17 mouse cellular contexts compared by ENCODE assay signal in the genomic region with DNA sequence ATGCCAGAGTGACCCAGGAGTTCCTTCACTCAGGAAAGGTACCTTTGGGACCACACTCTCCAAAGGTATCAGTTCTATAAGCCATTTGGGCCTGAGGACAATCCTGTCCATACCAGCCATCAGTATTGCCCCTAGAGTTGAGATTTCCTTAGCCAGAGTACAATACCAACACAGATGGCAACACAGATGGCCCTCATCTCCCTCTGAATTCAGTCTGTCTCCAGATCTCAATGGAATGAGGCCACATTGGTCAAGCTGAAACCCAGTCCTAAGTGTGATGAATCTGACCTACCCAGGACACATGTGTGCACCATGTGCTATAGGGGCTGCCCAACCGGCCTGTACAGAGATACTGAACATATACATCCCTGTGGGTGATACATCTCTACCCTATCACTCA.
"Had no signal": no experiment of that assay in that cellular context is flagged by ENCODE, and none has a peak within 500 bp of the region (broad histone marks: within the 10 kb centered on the region; RNA-seq: fewer than 3 reads in every experiment).

No protein-coding gene starts in this region.

- H3K9me3 ChIP-seq: liver, embryonic 13.5 days had no signal

- H3K27ac ChIP-seq: left cerebral cortex, adult 2 months; liver, embryonic 13.5 days; stomach, postnatal 0 days had no signal

- DNase-seq: kidney, postnatal 14 days; kidney, postnatal 4 days; layer of hippocampus, postnatal 36 days; liver, embryonic 13.5 days; lung, adult 2 months; lung, postnatal 14 days; lung, postnatal 4 days; midbrain, embryonic 14.5 days; right cerebral cortex, adult 18-20 months; right cerebral cortex, postnatal 14 days; right cerebral cortex, postnatal 4 days; thymus, adult 2 months; thymus, postnatal 14 days; thymus, postnatal 4 days had no signal

- H3K4me3 ChIP-seq: left cerebral cortex, adult 2 months; liver, embryonic 13.5 days had no signal

- H3K27me3 ChIP-seq: liver, embryonic 13.5 days had no signal

- H3K4me2 ChIP-seq: liver, embryonic 13.5 days; midbrain, embryonic 11.5 days had no signal
